Mouse (Mus musculus) MN1 (cell line): ENCODE data around the gene Setd7.

Experiments
- DNase-seq: peaks from one replicate; pipeline ENCODE4 v3.0.0-alpha.2; 2016; ENCODE audit warnings: low spot score

Setd7 gene

DNA sequence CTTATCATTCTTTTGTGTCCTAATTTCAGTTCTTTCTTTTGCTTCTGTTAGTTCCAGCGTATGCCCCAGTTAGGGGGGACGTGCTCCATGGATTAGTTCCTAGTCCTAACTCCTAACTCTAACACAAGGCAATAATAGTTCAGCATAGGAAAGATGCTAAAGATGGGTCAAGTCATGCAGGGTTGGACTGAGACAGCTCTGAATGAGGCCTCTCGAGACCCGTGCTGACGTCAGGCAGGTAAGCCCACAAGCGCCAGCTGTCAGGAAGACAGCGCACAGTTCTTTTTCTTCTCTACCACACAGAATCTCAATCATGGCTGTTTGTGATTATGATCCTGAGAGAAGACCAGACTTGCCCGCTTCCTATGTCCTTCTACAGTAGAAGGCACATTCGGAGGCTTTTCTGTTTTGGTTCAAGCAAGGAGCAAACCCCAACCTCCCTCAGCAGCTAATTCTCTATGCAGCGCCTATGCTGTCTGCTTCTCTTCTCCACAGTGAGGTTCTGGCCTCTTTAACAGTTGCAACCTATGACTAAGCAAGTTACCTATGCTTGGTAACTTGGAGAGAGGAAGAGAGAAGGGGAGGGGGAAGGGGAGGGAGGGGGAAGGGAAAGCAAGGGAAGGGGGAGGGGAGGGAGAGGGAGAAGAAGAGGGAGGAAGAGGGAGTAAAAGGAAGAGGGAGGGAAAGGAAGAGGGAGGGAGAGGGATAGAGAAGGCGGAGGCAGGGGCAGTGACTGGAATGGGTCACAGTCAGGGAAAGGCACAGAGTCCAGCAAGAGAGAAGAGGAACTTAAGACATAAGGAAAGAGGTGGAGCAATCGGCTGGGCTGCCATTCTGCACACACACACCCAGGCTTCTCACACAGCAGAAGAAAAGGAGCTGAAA lies 42.6 kb downstream of the Setd7 start:
- no peak for DNase-seq

DNA sequence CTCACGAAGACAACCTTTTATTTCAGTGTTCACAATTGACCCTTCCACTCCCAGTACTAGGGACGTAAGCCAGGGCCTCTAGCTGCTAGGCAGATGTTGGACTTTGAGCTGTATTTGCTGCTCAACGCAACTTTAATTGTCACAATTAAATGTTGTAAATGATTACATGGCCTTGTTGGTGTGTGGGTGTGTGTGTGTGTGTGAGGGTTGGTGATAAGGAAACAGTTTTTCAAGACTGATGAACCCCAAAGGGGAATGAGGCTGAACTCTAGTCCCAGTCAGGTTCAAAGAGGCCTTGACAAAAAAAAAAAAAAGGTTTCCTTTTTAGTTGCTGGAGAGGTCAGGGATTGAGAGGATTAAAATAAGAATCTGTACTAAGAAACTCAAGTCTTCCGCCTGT lies 43.2 kb downstream of the Setd7 start:
- DNase-seq = no peak

DNA sequence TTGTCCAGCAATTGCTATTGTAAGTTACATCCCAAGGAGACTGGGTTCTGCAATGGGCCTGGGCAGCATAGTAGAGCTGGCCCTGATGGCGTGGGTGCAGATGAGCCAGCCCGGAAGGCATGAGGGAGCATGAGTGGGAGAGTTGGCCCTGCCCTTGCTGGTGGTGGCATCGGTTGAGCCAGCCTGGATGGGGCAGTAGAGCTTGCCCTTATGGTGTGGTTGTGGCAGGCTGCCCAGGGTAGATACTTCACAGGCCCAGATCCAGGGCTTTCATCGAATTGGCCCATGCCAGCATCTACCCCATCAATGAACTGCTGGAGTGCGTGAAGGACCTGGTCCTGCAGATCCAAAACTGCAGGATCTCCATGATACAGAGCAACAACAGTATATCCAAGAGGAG lies 48.7 kb downstream of the Setd7 start:
- DNase-seq = no peak

DNA sequence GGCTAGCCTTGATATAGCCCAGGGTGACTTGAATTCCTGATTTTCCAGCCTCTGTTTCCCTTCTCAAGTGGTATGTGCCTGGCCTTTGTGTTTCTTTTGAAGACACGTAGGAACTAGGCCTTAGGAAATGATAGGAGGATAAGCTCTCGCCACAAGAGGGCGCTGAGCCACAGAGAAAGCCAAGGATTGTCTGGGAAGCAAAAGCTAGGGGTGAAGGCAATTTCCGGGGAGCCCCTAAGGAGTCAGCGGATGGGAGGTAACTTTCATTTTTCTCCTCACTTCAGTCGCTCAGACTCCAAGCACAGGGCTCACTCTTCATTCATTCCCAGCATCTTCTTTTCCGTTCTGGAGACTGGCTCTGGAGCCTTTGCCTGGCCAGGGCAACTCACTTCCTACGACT lies 49.8 kb downstream of the Setd7 start:
- DNase-seq = peak; percentile 80

DNA sequence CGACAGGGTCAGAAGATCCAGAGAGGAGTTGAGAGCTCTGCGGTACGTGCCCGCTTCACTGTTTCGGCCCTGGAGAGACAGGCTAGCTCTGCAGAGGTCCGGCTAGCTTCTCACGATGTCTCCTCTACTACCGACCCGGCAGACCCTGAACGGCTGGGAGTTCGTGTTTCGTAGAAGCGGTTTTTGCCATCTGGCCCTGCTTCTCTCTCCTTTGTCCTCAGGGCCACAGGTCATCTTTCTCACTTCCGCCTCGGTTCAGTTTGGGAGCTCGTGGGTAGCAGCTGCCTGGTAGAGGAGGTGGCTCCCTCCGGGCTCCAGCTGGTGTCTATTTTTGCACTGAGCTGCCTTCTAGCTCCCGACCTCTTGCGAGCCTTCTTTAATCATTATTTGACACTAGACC lies 55.2 kb downstream of the Setd7 start:
- no peak for DNase-seq

DNA sequence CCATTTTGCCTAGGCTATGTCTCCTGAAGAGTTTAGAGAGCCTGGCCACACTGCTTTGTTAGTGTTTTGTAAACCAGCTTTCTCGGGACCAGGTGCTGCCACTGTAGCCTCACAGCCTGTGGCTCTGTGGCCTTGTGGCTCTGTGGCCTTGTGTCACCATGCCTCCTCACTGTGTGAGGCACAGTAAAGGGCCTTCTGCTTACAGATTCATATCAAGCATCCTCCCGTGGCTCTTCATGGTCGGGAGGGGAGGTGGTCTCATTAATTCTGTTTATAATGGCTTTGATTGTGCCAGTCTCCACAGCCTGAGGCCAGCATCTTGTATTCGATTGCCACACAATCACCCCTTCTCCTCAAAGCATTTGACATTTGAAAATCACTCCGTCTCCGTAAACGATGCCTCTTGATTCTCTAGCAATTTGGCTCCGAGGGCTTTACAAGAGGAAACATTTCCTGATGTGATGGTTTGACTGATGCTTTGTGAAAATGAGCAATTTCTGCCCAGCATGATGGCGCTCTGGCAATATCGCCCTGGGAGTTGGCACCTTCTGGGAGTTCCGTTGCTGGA lies 56.2 kb downstream of the Setd7 start:
- no peak for DNase-seq

DNA sequence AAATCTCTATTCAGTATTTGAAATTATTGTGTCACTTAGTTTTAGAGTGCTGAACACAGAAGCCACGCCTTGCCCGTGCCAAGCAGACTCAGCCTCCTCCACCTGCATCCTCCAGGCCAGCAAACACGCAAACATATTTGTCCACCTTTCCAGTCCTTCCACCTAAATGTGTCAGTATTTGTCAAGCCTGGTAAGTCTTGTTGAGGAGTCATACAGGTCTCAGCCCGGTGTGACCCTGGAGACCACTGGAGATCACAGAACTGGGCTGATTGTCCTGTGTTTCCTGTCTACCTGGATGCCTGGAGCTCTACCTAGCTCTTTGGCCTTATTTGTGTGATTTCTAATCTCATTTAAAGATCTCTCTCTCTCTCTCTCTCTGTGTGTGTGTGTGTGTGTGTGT lies 60.8 kb downstream of the Setd7 start:
- DNase-seq = no peak

DNA sequence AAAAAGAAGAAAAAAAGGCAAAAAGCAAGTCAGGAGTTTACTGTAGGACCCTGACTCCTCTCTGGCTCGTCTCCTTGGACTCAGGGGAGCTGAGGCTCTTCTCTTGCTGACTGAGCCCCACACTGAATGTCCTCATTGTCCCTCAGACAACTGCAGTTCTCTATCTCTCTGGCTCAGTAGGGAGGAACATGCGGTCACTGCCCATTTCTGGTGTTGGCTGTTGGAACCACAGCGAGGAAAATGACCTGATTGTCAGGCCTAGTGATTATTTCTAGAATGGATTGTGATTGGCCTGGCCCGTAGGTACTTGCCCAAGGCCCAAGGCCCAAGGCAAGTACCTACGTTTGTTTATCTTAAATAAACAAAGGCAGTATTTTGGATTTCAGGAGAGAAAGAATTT lies 62.0 kb downstream of the Setd7 start:
- DNase-seq = no peak

DNA sequence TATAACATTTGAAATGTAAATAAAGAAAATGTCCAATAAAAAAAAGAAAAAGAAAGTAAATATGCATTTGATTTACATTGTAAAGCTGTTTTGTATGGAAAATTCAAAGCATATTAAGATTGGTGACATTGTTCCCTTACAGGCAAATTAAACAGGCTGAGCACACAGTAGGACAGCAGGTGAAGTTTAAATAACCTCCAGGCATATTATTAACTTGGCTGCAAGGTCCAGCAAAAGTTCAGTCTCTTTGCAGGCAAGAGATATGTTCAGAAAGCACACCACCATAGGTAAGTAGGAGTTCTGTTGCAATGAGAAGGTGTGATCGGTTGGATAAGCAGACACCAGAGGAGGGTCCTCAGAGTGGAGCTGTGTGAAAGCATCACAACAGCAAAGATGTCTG lies 62.7 kb downstream of the Setd7 start:
- no peak for DNase-seq

DNA sequence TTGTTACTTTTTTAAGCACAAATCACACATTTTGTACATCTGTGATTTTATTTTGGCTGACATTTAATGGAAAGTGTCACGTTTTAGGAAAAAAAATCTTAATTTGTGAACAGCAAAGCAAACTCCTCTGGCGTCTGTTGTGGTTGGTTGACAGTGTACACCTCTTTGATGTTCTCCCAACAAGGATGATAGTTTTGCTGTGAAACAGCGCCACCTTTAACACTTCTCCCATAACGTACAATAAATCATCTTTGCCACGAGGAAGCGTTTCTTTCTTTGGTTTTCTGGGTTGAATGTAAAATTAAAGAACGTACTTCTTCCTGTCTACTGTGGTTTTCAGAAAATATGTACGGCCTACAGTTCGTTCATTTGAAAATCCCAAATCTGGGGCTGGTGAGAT lies 65.0 kb downstream of the Setd7 start:
- no peak for DNase-seq

DNA sequence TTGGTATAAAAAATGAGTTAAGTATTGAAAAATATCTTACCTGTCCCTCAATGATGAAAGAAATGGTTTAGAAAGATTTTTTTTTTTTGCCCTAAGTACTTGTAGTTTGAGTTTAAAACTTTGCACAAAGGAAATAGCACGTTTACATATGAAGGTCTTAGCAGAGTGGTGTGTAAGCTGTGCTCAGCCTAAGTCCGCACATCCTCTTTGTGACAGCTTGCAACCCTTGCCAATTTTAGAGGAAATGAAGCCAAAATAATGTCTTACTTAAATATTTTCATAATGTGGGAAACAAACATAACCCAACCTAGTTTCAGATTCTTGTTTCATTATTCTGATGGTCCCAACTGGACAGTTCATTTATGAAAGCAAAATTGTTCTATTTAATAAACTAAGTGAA lies 66.2 kb downstream of the Setd7 start:
- DNase-seq = no peak

DNA sequence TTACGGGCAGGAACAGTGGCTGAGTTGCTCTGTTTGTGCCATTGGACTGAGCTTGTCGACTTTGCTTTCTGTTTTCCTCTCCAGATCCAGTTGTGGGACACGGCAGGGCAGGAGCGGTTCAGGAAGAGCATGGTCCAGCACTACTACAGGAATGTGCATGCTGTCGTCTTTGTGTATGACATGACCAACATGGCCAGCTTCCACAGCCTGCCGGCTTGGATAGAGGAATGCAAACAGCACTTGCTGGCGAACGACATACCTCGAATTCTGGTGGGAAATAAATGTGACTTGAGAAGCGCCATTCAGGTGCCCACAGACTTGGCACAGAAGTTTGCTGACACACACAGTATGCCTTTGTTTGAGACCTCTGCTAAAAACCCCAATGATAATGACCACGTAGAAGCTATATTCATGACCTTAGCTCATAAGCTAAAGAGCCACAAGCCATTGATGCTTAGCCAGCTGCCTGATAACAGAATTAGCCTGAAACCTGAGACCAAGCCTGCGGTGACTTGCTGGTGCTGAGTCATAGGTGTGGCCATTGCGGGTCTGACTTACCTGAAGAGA lies 67.3 kb downstream of the Setd7 start:
- no peak for DNase-seq

DNA sequence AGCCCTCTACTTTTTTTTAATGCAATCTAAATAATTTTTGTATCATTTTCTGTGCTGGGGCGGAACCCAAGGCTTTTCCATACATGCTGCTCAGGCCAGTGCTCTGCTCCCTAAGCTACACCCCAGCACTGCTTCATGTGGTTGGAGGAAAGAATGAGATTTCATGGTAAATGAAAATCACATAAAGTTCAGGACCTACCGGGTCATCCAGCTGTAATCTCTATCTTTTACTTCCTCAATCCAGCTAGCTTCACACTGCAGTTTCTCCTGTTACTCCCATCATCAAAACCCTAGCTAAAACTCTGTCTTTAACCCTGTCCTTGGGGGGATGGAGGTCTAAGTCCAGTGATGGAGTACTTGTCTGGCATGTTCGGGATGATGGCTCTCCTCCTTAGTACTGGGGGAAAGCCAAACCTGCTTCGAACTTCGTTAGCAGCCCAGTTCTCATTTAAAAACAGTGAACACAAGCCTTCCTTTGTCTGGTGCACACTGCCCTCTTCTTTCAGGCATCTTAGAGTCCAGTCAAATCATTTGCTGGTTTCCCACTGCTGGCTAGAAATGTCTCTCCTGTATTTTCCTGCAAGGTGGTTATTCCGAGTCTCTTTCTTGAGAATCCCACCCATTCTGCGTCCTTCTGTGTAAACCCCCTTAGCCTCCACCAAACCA lies 70.5 kb downstream of the Setd7 start:
- no peak for DNase-seq

DNA sequence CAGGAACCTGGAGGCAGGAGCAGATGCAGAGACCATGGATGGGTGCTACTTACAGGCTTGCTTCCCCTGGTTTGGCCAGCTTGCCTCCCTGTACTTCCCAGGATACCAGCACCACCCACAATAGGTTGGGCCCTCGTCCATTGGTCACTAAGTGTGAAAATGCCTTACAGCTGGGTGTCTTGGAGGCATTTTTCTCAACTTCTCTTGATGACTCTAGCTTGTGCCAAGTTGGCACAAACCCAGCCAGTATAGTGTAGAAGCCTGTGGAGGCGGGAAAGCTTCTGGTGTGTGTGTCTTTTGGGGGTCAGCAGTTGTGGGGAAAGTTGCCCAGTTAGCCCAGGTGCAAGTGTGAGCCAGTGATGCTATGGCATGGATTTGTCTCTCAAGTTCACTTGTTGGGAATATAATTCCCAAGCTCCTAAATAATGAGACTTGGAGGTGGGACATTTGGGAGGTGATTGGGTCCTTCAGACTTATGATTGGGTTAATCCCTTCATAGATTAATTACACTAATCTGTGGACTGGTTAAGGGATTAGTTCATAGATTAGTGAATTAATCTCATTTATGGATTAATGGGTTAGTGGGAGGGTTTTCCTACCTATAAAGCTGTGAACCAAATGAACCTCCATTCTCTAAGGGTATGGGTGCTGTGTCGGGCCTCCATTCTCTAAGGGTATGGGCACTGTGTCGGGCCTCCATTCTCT lies 74.0 kb downstream of the Setd7 start:
- no peak for DNase-seq

DNA sequence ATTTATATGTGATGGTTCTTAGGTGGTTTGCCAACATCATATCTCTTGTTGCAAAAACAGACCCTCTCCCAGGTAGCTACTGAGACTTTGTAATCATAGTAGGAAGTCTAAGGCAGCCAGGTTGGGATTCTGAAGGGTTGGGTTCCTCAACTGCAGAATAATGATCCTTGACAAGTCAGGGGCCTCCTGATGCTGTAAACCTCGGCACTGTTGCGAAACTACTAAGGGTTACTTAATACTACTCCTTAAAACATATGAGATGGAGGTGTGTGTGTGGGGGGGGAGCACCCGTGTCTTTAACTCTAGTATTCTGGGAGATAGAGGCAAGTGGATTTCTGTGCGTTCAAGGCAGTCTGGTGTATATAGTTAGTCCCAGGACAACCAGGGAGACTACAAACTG lies 75.3 kb downstream of the Setd7 start:
- no peak for DNase-seq

DNA sequence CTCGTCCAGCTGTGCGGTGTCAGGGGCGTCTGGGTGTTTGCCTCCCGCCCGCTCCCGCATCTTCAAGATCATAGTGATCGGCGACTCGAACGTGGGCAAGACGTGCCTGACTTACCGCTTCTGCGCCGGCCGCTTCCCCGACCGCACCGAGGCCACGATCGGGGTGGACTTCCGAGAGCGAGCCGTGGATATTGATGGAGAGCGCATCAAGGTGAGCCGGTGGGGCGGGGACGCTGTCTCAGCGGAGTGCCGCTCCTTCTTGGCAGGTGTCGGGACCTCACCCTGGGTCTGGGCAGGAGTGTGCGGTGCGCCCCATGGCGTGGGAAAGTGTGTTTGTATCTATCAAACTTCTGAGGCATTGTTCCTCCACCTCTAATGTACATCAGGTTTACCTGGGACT lies 76.3 kb downstream of the Setd7 start:
- no peak for DNase-seq

DNA sequence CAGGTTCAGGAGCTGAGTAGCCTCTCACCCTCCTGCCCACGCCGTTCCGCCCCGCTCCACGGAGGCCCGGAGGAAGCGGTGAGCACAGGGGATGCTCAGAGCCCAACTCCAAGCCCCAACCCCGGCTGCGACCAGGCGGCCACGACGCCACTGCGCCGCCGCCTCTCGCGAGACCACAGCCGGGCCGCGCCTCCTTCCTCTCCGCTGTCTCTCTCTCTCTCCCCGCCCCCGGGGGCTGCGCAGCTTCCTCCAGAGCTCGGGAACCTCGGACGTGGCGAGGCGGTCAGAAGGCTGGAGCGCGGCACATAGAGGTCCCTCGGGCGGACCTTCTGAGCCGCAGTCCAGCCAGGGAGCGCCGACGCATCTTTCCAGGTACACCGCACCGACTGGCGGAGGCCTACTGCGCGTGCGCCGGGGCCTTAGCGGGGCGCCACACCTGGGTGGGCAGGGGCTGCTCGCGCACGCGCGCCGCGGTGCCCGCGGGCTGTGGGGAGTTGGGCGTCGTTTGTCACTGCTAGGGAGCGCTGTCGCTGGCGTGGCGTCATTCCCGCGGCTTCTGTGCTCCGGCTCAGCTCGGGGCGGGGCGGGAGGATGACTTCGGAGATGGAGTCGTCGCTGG lies 76.8 kb downstream of the Setd7 start, which contains the start of gene Rab33b:
Gene Rab33b, plus strand, starts transcription at position 180 of the 619 bp plus-strand sequence.
- DNase-seq = peak; percentile 92

DNA sequence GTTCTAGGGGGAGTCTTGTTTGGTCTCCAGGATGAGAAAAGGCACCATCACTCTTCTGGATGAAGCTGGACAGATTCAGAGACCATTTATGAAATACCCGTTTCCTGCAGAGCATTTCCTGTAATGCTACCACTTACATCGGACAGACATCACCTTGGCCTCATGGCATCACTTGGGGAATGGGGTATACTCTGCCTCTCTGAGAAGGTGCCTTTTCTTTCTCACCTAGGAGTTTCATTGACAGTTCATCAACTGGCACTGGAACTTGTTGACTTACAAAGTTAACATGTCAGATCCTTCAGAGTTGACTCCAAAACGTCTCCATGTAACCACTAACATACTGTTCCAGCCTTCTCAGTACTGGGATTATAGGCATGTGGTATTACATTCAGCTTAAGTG lies 77.9 kb downstream of the Setd7 start:
- DNase-seq = no peak

DNA sequence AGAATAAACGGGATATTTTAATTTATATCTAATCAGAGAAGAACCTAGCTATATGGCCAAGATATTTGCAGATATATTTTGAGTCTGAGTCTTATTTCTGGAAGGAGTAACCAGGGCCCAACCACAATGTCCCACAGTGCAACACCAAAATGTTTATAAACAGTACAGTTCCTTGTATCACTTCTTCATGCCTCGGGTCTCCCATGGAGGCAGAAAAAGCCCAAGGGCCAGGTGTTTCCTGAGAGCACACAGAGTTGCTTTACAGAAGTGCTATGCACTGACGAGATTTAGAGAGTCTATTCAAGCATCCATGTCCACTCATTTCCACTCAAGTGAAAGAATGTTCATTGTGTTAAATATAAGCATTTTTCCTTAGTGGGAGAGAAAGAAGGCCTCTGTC lies 78.8 kb downstream of the Setd7 start:
- no peak for DNase-seq

DNA sequence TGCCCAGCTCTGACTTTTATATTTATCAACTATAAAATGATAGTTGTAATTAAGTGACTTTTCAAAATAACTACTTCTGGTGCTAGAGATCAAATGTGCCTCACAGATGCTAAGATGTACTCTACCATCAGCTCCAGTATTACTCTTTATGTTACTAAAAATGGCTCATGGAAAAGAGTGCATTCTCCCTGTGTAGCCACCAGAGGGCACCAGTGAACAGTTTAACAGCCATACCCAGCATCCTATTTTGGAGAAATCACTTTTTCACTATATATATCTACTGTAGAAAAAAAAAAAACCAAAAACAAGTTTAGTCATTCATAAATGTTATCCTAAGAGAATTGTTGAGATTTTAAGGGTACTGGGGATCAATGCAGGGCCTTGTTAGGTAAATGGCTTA lies 79.6 kb downstream of the Setd7 start:
- DNase-seq = peak; percentile 43

DNA sequence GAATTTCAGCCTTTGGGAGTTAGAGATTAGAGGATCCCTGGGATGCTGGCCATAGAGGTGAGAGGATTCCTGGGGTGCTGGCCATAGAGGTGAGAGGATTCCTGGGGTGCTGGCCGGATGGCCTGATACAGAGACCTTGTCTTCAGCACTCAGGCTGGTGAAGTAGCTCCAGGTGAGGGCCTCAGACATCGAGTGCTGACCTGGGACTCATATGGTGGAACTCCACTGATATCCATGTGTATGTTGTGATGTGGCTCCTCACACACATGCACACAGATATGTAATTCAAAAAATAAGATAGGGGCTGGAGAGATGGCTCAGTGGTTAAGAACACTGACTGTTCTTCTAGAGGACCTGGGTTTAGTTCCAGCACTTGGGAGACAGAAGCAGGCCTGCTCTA lies 80.8 kb downstream of the Setd7 start:
- DNase-seq = no peak

DNA sequence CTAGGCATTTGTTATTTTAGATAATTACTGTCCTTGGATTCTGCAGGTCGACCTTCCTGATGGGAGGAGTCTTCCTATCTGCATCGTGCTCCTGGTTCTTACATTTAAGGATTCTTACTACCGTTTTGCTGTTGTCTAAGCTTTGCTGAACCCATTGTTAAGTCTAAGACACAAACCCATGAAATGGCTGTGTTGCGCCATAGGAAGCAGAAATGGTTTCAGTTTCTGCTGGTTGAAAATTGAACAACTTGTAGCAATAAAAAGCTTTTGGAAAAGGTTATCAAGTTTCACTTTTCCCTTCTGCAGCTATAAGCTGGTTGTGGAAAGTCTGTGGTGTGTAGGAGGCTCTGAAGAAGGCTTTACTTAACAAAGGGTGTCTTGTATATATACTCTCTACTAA lies 85.0 kb downstream of the Setd7 start:
- no peak for DNase-seq
